Mouse (Mus musculus): ENCODE measurements around the gene Maml1. TPM values are rescaled to one million over a fixed set of nuclear protein-coding genes. Genes with fewer than 3 reads are reported as not detected.

Gene Maml1
- polyA plus RNA-seq, 1 experiment from 2014 or later: 5.8 TPM

DNA sequence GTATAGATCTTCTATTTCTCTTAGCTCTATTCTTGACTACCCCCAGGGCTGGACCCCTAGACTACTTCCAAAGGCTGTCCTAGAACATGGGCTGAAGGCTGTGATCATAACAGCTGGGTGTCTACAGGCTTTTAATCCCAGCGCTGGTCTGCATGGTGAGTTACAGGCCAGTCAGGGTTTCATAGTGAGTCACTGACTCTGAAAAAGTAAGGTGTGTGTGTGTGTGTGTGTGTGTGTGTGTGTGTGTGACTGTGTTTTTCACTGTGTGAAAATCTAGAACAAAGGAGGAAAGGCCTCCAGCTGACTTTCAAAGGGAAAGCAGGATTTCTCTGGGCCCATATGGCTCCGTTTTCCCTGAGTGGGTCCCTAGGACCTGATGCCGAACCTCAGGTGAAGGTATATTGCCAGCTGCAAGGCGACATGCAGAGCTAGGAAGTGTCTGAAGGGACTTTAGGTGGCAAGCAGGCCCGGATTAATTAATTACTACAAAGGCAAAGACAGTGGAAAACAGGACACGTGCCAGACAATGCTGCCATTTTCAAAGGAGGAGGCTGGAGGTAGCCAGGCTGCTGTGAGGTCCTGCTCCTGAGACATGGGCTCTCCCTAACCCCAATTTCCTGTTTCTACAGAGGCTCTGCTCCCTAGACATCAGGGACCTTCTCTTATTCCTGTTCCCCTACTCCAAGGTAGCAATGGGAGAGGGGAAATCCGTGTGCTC, 69.4 kb downstream of the Maml1 start:
- no peak overlapping the region for H3K4me3 ChIP-seq
- peaks cover 48% of the 10 kb centered on the region for H3K4me1 ChIP-seq
- WGBS: 58% methylated on average over 7 of the region's 7 CpGs
- H3K36me3 ChIP-seq (replicated peaks): no peaks in the 10 kb centered on the region
- peaks cover 38% of the 10 kb centered on the region for H3K27me3 ChIP-seq (ENCODE audit: poor library complexity, severe bottlenecking)
- DNase-seq (ENCODE audit: extremely low spot score, low spot score): no peak
- H3K9me3 ChIP-seq: no peaks in the 10 kb centered on the region
- no peak overlapping the region for H3K27ac ChIP-seq

DNA sequence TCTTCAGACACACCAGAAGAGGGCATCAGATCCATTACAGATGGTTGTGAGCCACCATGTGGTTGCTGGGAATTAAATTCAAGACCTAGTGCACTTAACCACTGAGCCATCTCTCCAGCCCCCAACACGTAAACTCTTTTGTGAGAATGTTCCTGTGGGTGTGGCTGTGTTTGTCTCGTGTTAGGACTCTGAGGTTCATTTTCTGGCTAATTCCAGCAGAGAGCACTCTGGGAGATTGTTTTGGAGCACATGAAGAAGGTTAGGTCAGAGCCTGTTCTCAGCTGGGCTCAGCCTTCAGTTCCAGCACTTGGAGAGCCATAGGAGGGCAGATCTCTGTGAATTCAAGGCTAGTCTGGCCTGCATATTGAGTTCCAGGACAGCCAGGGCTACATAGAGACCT, 72.3 kb downstream of the Maml1 start:
- DNase-seq (ENCODE audit: extremely low spot score, low spot score): no peak
- peaks cover 19% of the 10 kb centered on the region for H3K27me3 ChIP-seq (ENCODE audit: poor library complexity, severe bottlenecking)
- 49% methylated on average over 2 of the region's 2 CpGs for WGBS
- H3K27ac ChIP-seq: no peak overlapping the region
- no peaks in the 10 kb centered on the region for H3K36me3 ChIP-seq (replicated peaks)
- no peak overlapping the region for H3K4me3 ChIP-seq
- no peaks in the 10 kb centered on the region for H3K9me3 ChIP-seq
- peaks cover 44% of the 10 kb centered on the region for H3K4me1 ChIP-seq

DNA sequence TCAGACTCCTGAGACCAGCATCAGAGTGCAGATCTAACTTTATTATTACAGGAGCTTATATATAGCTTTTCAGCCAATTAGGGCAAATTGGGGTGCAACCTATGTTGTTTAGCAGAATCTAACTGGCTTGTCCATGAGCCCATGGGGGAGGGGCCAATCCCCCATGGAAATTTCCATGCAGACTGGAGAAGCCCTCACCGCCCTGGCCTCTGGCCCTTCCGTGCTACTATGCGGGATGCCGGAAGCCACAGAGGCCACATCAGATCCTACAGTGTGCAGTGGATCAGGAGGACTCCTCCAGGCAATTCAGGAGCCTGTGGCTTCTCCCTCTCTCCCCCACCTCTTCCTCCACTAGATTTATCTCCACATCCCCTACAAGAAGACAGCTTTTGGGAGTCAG, 74.3 kb downstream of the Maml1 start:
- no peak for DNase-seq (ENCODE audit: extremely low spot score, low spot score)
- Histone ChIP-seq H3K36me3 (replicated peaks) (no peaks in the 10 kb centered on the region), H3K4me3 (no peak overlapping the region), H3K27ac (no peak overlapping the region), H3K27me3 (ENCODE audit: poor library complexity, severe bottlenecking) (peaks cover 5% of the 10 kb centered on the region), H3K9me3 (no peaks in the 10 kb centered on the region), H3K4me1 (peaks cover 34% of the 10 kb centered on the region)
- 64% methylated on average over 4 of the region's 4 CpGs for WGBS

DNA sequence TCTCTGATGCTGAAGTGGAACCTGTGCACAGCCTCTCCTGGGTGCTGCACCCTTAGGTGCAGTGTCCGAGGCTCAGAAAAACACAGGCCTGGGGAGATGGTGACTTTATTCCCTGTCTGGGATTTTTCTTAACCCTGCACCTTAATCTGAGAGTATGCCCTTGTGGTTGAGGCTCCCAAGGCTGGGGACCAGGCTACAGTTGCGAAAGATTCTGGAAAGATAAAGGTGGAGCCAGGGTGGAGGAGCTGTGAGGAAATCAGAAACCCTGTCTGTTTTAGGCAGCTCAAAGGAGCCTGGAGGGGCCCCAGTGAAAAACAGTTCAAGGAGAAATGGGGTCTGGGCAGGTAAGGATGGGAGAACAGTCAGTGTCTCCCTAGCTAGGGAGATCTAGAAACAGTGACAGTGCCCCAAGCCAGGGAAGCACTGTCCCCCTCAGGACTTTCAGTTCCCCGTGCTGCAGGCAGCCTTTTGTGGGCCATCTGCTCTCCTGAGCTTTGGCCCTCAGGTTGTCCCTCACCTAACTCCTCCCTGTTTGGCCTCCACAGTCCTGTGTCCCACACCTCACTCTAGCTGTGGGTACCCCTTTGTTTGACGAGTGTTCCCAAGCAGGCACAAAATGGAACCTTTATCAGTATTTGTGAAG, 75.3 kb downstream of the Maml1 start:
- 78% methylated on average over 4 of the region's 4 CpGs for WGBS
- no peaks in the 10 kb centered on the region for H3K9me3 ChIP-seq

DNA sequence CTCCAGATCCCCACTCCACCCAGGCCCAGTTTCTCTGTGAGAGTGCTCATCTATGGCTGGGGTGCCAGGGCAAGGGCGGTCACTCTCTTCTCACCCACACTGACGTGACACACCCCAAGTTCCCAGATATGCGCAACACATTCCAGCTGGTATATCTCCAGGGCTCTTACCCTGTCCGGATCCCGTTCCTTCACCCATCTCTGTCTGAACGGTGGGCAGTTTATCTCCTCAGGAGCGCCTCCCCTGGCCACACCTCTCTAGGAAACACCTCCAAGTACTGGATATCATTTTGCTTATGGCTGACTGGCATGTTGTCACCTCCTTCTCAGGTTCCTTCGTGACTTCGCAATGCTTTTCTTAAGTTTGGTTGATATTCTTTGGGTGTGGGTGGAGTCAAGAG, 76.5 kb downstream of the Maml1 start:
- peaks cover 41% of the 10 kb centered on the region for H3K4me1 ChIP-seq
- 27% methylated on average over 9 of the region's 9 CpGs for WGBS

More for the DNA sequence above, 75.3 kb downstream of the Maml1 start:
- Histone ChIP-seq H3K4me3 (no peak overlapping the region), H3K36me3 (replicated peaks) (no peaks in the 10 kb centered on the region), H3K4me1 (peaks cover 33% of the 10 kb centered on the region), H3K27me3 (ENCODE audit: poor library complexity, severe bottlenecking) (no peaks in the 10 kb centered on the region), H3K27ac (no peak overlapping the region)
- no peak for DNase-seq (ENCODE audit: extremely low spot score, low spot score)

DNA sequence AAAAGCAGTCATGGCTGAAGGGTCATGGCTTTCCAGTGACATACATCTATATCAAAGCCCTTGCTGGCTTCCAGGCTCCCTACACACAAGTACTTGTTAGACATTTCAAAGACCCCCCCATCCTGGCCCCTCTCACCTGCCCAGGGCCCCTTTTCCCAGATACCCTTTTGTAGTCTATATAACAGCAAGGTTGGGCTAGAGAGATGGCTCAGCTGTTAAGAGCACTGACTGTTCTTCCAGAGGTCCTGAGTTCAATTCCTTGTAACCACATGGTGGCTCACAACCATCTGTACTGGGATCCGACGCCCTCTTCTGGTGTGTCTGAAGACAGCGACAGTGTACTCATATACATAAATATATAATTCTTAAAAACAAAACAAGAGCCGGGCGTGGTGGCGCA, 77.5 kb downstream of the Maml1 start:
- Histone ChIP-seq H3K4me3 (no peak overlapping the region), H3K9me3 (no peaks in the 10 kb centered on the region), H3K4me1 (peaks cover 46% of the 10 kb centered on the region), H3K27ac (no peak overlapping the region), H3K36me3 (replicated peaks) (no peaks in the 10 kb centered on the region), H3K27me3 (ENCODE audit: poor library complexity, severe bottlenecking) (no peaks in the 10 kb centered on the region)
- 95% methylated on average over 6 of the region's 6 CpGs for WGBS
- DNase-seq (ENCODE audit: extremely low spot score, low spot score): no peak

More for the DNA sequence above, 76.5 kb downstream of the Maml1 start:
- Histone ChIP-seq H3K4me3 (peak overlapping the region; percentile 12), H3K27ac (no peak overlapping the region), H3K36me3 (replicated peaks) (no peaks in the 10 kb centered on the region), H3K27me3 (ENCODE audit: poor library complexity, severe bottlenecking) (no peaks in the 10 kb centered on the region), H3K9me3 (no peaks in the 10 kb centered on the region)
- no peak for DNase-seq (ENCODE audit: extremely low spot score, low spot score)

DNA sequence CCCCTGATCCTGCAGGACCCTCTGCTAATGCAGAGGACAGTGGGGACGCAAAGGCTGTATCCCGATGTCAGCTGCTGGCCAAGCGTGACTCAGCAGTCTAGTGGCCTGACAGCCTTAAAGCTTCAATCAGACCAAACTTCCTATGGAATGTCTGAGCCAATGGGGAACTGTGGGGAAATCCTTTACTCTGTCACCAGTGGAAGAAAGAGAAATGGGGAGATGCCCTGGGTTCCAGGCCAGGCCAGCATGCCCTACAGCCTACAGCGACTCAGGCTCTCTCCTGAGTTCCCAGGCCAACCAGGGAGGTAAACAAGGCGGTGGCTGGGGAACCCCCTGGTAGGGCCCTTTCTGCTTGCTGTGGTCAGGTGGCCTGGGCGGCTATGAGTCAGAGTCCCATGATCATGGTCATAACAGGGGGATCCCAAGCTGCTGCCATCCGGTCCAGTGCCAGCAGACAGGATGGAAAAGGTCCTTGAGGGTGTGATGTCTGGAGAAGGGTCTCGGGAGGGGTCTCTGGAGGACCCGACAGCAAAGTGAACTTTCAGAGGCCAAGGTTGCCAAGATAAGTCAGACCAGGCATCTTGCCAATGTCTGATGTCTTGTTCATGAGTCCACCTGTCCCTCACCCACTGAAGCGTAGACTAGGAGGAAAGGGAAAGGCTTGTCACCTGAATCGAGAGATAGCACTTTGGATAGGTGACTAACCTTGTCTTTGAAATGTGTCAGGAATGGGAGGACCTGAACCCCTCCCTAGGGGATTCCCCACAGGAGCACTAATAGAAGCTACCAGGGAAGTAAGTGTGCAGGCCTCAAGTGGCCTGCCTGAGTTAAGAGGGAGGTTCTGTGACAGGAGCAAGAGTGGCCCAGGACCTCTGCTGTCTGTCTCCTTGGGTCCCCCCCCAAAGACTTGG, 79.0 kb downstream of the Maml1 start:
- 75% methylated on average over 11 of the region's 11 CpGs for WGBS
- no peaks in the 10 kb centered on the region for H3K9me3 ChIP-seq
- peaks cover 52% of the 10 kb centered on the region for H3K4me1 ChIP-seq
- no peak for DNase-seq (ENCODE audit: extremely low spot score, low spot score)
- peaks cover 6% of the 10 kb centered on the region for H3K36me3 ChIP-seq (replicated peaks)
- no peaks in the 10 kb centered on the region for H3K27me3 ChIP-seq (ENCODE audit: poor library complexity, severe bottlenecking)
- peak overlapping the region; percentile 30; the same call in 1 of the 2 replicates for H3K27ac ChIP-seq
- no peak overlapping the region for H3K4me3 ChIP-seq

DNA sequence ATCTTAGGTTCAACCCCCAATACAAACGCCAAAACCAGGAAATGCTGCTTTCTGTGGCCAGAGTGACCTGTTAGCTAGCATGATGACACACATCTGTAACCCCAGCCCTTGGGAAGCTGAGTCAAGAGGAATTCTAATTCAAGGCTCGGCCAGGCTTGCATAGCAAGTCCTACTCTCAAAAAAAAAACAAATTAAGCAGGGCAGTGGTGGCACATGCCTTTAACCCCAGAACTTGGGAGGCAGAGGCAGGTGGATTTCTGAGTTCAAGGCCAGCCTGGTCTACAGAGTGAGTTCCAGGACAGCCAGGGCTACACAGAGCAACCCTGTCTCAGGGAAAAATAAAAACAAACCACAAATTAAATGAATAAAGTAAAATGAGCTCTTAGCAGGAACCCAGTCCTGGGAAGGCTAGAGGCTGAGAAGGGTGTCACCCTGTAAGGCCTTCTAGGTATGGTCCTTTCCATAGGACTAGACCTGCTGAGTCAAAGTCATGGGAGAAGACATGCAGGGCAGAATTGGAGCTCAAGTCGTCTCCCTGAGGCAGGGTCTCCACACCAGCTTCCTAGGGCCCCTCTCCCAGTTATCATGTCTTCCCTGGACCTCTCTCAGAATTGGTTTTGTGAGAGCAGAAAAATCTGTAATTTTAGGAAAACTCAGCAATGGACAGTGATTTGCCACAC, 79.9 kb downstream of the Maml1 start:
- no peaks in the 10 kb centered on the region for H3K9me3 ChIP-seq
- 74% methylated on average over 3 of the region's 3 CpGs for WGBS
- H3K4me1 ChIP-seq: peaks cover 48% of the 10 kb centered on the region
- DNase-seq (ENCODE audit: extremely low spot score, low spot score): no peak
- 0 out of 2 replicates have a peak overlapping the region, but pooled peaks have one; percentile 30 for H3K27ac ChIP-seq
- H3K27me3 ChIP-seq (ENCODE audit: poor library complexity, severe bottlenecking): no peaks in the 10 kb centered on the region
- H3K4me3 ChIP-seq: no peak overlapping the region
- peaks cover 14% of the 10 kb centered on the region for H3K36me3 ChIP-seq (replicated peaks)

DNA sequence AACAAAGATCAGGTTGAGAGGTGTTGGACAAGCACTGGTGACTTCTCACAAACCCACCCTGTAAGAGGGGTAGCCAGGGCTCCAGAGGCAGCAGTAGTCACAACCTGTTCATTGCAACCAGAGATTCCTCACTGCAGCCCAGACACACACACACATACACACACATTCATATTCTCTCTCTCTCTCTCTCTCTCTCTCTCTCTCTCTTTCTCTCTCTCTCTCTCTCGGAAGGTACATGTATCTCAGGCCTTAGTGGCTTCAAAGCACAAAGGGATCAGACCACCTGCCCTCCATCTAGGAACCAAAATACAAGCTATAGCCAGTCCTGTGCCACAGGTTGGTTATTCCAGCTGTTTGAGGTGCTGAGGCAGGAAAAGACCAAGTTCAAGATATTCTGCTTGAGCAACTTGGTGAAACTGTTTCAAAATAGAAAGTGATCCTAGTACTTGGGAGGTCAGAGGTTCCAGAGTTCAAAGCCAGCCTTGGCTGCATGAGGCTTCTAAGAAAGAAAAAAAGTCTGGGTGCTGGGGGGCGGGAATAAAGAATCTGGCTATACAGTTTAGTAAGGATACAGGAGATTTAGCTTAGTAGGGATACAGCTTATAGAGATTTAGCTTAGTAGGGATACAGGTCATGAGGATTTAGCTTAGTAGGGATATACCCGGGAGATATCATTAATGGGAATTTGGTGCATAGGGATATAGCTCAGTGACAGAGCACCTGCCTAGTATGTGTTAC, 80.6 kb downstream of the Maml1 start:
- no peak for DNase-seq (ENCODE audit: extremely low spot score, low spot score)
- Histone ChIP-seq H3K4me3 (peak overlapping the region; percentile 97), H3K27me3 (ENCODE audit: poor library complexity, severe bottlenecking) (no peaks in the 10 kb centered on the region), H3K4me1 (peaks cover 41% of the 10 kb centered on the region), H3K9me3 (no peaks in the 10 kb centered on the region), H3K36me3 (replicated peaks) (peaks cover 22% of the 10 kb centered on the region), H3K27ac (peak overlapping the region; percentile 95; the same call in 1 of the 2 replicates)
- WGBS: 89% methylated on average over 3 of the region's 3 CpGs

DNA sequence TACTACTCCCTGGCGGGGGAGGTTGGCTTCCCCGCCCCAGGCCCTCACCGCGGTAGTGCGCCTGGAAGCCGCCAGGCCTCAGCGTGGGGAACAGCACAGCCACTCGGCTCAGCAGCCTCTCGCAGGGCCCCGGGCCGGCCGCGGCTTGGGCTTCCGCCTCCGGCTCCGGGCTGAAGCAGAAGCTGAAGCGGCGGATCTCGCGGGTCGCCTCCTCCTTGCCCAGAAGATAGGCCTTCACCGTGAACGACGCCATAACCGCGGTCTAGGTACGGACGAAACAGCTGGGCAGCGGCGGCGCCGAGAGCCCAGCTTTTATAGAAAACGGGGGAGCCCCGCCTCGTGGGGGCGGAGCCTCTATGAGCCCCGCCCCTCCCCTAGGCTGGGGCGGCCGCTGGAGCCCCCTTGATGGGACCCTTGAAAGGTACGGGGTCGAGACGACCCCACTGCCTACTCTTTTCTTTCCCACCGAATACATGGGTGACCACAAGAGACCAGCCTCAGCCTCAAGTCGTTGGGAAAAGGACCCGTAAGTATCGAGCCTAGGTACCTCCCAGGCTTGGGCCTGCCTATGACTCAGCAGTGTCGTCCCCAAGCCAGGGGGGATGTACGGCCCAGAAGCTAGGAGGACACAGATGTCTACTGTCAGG, 81.5 kb downstream of the Maml1 start, which contains the start of the genes Sqstm1 and Mgat4b:
Gene Sqstm1 (minus strand): TSS at position 323 of the 647 bp plus-strand sequence.
Gene Mgat4b (plus strand): TSS at position 386 of the 647 bp plus-strand sequence.
- peak within 1 kb of the TSS; percentile 97 for H3K4me3 ChIP-seq
- DNase-seq (ENCODE audit: extremely low spot score, low spot score): peak; percentile 81
- H3K4me1 ChIP-seq: peaks cover 32% of the 10 kb centered on the region
- H3K27ac ChIP-seq: peak within 1 kb of the TSS; percentile 95
- WGBS: under 1% methylated on average over 48 of the region's 48 CpGs
- H3K27me3 ChIP-seq (ENCODE audit: poor library complexity, severe bottlenecking): no peaks in the 10 kb centered on the region
- H3K36me3 ChIP-seq (replicated peaks): peaks cover 30% of the 10 kb centered on the region
- no peaks in the 10 kb centered on the region for H3K9me3 ChIP-seq

DNA sequence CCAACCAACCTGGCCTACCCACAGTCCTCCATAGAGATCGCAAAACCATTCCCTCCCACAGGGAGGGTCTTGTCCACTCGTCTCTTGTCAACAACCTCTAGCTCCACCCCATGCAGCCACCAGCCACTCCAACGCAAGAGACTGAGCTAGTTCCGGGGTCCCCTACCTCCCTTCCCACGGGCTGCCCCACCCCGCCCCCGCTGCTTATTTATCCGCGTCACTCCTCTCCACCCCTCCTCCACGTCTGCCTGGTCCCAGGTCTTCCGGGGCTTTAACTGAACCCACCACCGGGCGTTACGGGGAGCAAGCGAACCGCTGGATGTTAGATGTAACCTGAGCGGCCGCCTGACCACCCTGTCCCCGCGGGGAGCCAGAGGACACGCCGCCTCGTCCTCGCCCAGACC, 82.0 kb downstream of the Maml1 start:
- Histone ChIP-seq H3K27ac (peak overlapping the region; percentile 95), H3K4me3 (peak overlapping the region; percentile 97), H3K36me3 (replicated peaks) (peaks cover 35% of the 10 kb centered on the region), H3K9me3 (no peaks in the 10 kb centered on the region), H3K27me3 (ENCODE audit: poor library complexity, severe bottlenecking) (no peaks in the 10 kb centered on the region), H3K4me1 (peaks cover 27% of the 10 kb centered on the region)
- under 1% methylated on average over 24 of the region's 24 CpGs for WGBS
- DNase-seq (ENCODE audit: extremely low spot score, low spot score): peak; percentile 88

Measured in forebrain, embryonic 10.5 days (tissue).